Mouse (Mus musculus) heart, embryonic 10.5 days (tissue): Measurements from ENCODE around the gene Bicral. TPM values are rescaled to one million over a fixed set of nuclear protein-coding genes. Genes with fewer than 3 reads are reported as not detected.

Source experiments
- DNase-seq: peaks from one replicate; pipeline ENCODE4 v3.0.0-alpha.2; 2017; ENCODE audit warnings: low spot score
- H3K27ac ChIP-seq: fragments of 300-500 bp; sonication (generic); 2 replicates; pipeline ENCODE4 v1.5.1; 2016; ENCODE audit warnings: mild to moderate bottlenecking
- H3K27me3 ChIP-seq: fragments of 300-500 bp; sonication (generic); 2 replicates; pipeline ENCODE4 v1.6.1; 2016; ENCODE audit warnings: mild to moderate bottlenecking; ENCODE audit not compliant: poor library complexity, insufficient read depth, severe bottlenecking
- H3K36me3 ChIP-seq: fragments of 300-500 bp; sonication (generic); 2 replicates; pipeline ENCODE4 v1.6.1; 2016; ENCODE audit warnings: mild to moderate bottlenecking, moderate library complexity
- H3K4me1 ChIP-seq: fragments of 300-500 bp; sonication (generic); 2 replicates; pipeline ENCODE4 v1.6.1; 2016; ENCODE audit warnings: mild to moderate bottlenecking
- H3K4me3 ChIP-seq: fragments of 300-500 bp; sonication (generic); 2 replicates; pipeline ENCODE4 v1.5.1; 2016; ENCODE audit warnings: mild to moderate bottlenecking, moderate library complexity
- H3K9me3 ChIP-seq: fragments of 300-500 bp; sonication (generic); 2 replicates; pipeline ENCODE4 v1.6.1; 2016; ENCODE audit warnings: mild to moderate bottlenecking, moderate library complexity
- WGBS: fragments of 180-500 bp; shearing (Covaris S2); methylation state at CpG from one replicate; pipeline ENCODE4 v1.1.7; 2016; 5-methylcytosine and 5-hydroxymethylcytosine counted together
- polyA plus RNA-seq: library from polyadenylated mRNA; unstranded; fragments of >200 nt; fragmentation: Nextera tagmentation; extraction: Ambion mirVana; gene quantifications from 2 replicates; pipeline ENCODE4 v1.2.1, GENCODE M21; 2016

Gene Bicral
- 3.3 and 3.4 TPM in 2 replicates for polyA plus RNA-seq

DNA sequence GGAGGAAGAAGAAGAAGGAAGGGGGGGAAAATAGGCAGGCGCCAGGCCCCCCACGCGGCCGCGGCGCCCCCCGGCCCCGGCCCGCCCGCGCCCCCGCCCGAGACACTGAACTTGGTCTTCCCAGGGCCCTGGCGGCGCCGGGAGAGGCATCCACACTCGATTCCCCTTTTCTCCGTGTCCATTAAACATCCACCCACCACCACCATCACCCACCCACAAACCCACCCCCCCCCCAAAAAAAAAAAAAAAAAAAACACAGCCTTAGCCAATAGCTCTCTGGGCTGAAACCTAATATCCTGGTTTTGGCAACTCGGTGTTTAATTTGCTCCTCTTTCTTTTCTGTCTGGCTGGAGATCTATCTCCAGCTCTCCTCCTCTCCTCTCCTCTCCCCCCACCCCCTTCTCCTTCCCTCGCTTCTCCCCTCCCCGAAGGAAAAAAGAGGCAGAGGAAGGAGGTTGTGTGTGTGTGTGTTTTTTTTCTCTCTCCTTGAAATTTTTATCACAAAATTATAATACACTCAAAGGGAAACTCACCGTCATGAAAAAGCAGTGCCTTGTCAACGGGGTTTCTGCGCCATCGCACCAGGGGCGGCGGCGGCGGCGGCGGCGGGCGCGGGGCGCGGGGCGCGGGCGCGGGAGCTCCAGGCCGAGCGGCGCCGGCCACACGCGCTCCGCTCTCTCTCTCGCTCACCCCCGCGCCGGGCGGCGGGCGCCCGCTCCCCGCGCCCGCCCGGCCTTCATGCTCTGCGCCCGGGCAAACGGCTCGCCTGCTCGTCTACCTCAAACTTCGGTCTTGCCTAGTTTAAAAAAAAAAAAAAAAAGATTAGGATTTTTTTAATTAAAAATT is at the start of gene Bicral:
TSS of gene Bicral (minus strand) at position 580 of the 846 bp plus-strand sequence.
- Histone ChIP-seq H3K36me3 (no peaks in the 10 kb centered on the region), H3K9me3 (no peaks in the 10 kb centered on the region), H3K4me1 (peaks cover 31% of the 10 kb centered on the region), H3K27ac (peak within 1 kb of the TSS; percentile 100), H3K27me3 (no peaks in the 10 kb centered on the region), H3K4me3 (peak within 1 kb of the TSS; percentile 94)
- DNase-seq = no peak
- WGBS = 3% methylated on average over 55 of the region's 65 CpGs

DNA sequence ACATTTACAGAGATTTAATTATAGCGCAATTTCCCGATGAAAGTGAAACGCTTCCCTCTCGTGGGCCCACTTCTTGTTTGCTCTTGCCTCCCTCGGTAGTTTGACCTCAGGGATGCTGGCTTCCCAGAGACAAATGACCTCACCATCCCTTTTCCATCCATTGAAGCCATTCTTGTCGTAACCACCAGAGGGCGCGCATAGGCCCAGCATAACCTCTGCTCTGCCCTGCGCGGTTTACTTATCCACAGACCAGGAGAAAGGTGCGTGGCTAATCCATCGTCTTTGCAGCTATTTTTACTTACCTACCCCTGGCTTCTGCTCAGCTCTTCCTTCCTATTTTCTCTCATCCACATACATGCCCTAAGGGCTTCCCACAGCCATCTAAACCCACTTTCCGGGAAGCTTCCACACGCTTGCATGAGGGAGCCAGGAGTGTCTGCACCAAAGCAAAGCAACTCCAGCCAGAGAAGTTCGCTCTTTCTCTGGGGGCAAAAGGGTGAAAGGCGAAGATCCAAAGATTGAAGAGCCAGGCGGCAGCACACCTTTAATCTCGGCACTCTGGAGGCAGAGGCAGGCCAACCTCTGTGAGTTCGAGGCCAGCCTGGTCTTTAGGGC is 45.7 kb upstream of the Bicral start:
- H3K4me1 ChIP-seq = 0 out of 2 replicates have a peak, but pooled peaks cover 3% of the 10 kb centered on the region
- WGBS = 19% methylated on average over 19 of the region's 19 CpGs
- H3K9me3 ChIP-seq = no peaks in the 10 kb centered on the region
- H3K27ac ChIP-seq = no peak overlapping the region
- no peak overlapping the region for H3K4me3 ChIP-seq
- H3K27me3 ChIP-seq = no peaks in the 10 kb centered on the region
- no peaks in the 10 kb centered on the region for H3K36me3 ChIP-seq
- DNase-seq = peak; percentile 90

DNA sequence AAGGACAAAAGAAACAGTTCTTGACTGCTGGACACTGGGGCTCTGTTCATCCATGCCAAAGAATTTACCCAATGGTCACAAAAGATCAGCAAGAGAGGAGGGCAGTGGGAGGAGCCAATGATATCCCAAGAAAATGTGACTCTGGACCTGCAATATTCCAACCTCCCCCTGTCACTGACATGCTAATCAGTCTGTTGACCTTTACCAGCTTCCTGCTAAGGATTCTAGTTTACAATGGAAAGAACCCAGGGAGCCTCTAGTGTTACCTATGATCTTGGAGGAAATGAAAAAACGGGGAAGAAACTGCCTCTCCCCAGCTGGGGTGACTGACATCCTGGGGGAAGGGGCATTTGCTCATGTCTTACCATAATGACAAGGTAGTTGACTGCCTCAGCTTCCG is 42.7 kb upstream of the Bicral start:
- DNase-seq = no peak
- H3K36me3 ChIP-seq = no peaks in the 10 kb centered on the region
- 52% methylated on average over 2 of the region's 2 CpGs for WGBS
- H3K4me1 ChIP-seq = peaks cover 9% of the 10 kb centered on the region; the same call in 1 of the 2 replicates
- no peak overlapping the region for H3K4me3 ChIP-seq
- no peak overlapping the region for H3K27ac ChIP-seq
- H3K9me3 ChIP-seq = no peaks in the 10 kb centered on the region
- no peaks in the 10 kb centered on the region for H3K27me3 ChIP-seq

DNA sequence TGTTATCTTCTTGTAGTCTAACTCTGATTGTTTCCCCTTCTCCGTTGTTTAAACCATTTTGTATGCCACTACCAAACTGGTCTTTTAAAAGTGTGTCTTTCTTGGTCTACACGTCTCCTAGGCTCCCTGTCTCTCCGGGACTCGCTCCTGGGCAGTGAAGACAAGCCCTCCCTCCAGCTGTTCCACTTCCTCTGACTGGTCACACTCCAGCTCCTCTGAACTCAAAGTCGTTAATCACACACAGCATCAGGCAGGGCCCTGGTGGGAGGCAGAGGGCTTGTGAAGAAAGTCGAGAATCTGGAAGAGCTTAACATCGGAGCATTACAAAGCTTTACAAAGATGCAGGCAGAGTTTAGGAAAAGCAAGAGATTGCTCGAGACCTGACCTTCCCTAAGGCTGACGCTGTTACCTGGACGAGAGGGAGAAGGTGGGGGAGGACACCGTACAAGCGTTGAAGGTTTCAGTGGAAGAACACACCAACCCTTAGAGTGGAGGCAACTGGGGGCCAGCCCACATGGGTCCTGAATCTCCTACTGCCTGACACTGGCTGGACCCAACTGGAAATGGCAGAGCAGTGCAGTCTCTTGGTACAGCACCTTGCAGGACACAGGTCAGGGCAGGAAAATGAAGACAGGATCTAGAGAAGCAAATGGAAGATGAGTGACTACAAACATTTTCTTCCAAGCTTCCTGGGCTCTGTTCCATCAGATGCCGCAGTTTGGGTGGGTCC is 39.1 kb upstream of the Bicral start:
- no peaks in the 10 kb centered on the region for H3K9me3 ChIP-seq
- 0 out of 2 replicates have a peak, but pooled peaks cover 8% of the 10 kb centered on the region for H3K36me3 ChIP-seq
- H3K27me3 ChIP-seq = no peaks in the 10 kb centered on the region
- no peak overlapping the region for H3K4me3 ChIP-seq
- WGBS = 43% methylated on average over 13 of the region's 13 CpGs
- H3K27ac ChIP-seq = no peak overlapping the region
- no peak for DNase-seq
- peaks cover 16% of the 10 kb centered on the region for H3K4me1 ChIP-seq

DNA sequence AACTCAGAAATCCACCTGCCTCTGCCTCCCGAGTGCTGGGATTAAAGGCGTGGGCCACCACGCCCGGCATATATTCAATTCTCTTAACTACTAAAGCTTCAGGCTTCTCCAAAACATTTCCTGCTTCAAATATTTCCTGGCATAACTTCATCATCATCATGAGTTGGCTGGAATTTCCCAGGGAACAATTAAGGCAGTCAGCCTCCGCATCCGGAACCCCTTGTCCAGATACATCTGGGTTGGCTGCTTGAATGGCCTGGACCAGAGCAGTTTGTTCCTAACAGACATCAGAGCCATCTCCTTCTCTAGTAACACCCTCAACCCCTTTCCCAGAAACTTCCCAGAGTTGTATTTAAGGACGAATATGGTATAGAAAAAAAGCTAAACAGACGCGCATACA is 37.1 kb upstream of the Bicral start:
- 92% methylated on average over 9 of the region's 9 CpGs for WGBS
- no peak overlapping the region for H3K27ac ChIP-seq
- DNase-seq = no peak

DNA sequence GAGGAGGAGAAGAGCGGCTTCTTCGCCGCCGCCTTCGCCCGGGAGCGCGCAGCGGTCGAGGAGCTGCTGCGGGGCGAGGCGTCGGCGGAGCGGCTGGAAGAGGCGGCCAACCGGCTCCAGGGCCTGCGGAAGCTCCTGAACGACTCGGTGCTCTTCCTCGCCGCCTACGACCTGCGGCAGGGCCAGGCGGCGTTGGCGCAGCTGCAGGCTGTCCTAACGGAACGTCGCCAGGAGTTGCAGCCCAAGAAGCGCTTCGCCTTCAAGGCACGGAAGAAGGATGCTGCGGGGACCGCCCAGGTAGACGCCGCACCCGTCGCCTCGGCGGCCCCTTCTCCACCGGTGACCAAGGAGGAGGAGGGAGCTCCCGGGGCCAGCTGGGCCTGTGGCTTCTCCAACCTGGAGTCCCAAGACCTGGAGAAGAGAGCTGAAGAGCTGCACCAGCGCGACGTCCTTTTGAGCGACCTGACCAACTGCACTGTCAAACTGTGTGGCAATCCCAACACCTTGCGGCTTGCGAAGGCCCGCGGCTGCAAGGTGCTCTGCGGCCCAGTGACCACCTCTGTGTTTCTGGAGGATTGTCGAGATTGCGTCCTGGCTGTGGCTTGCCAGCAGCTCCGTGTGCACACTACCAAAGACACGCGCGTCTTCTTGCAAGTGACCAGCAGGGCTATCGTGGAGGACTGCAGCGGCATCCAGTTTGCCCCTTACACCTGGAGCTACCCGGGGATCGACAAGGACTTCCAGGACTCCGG is 32.7 kb upstream of the Bicral start:
- peaks cover 33% of the 10 kb centered on the region for H3K4me1 ChIP-seq
- H3K27ac ChIP-seq = peak overlapping the region; percentile 96
- H3K36me3 ChIP-seq = 0 out of 2 replicates have a peak, but pooled peaks cover 8% of the 10 kb centered on the region
- WGBS = 1% methylated on average over 63 of the region's 64 CpGs
- no peaks in the 10 kb centered on the region for H3K27me3 ChIP-seq
- no peaks in the 10 kb centered on the region for H3K9me3 ChIP-seq
- peak; percentile 82 for DNase-seq
- peak overlapping the region; percentile 77 for H3K4me3 ChIP-seq

More for the DNA sequence above, 37.1 kb upstream of the Bicral start:
- Histone ChIP-seq H3K9me3 (no peaks in the 10 kb centered on the region), H3K4me1 (peaks cover 31% of the 10 kb centered on the region), H3K4me3 (no peak overlapping the region), H3K36me3 (0 out of 2 replicates have a peak, but pooled peaks cover 8% of the 10 kb centered on the region), H3K27me3 (no peaks in the 10 kb centered on the region)

DNA sequence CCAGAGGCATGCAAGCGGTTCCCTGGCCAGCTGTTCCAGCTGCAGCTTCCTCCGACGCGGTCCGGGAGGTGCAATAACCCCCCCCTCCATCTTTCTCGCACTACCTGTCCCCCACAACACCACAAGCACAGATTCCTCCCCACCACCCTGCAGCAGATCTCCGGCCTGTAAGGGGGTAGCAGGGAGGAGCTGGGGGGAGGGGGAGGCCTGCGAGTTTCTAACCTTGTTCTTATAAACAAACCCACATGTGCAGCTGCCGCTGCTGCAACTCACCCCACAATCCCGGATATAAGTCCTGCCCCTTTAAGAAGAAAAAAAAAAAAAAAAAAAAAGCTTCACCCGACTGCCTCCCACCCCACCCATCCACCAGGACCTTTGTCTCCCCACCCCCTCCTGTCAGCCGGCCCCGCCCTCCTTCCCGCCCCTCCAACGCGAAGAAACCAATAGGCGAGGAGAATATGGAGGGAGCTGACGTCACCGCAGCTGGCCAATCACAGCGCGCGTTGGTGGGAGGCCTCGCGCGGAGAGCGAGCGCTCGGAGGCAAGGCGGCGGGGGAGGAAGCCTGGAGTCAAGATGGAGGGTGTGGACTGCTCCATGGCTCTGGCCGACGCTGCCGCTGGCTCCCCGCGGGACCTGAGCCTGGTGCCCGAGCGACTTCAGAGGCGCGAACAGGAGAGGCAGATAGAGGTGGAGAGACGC is 32.0 kb upstream of the Bicral start, which contains the start of gene Tbcc:
TSS of gene Tbcc (plus strand) at position 569 of the 700 bp plus-strand sequence.
- H3K4me1 ChIP-seq = peaks cover 40% of the 10 kb centered on the region
- WGBS = under 1% methylated on average over 40 of the region's 40 CpGs
- no peaks in the 10 kb centered on the region for H3K9me3 ChIP-seq
- 0 out of 2 replicates have a peak, but pooled peaks cover 8% of the 10 kb centered on the region for H3K36me3 ChIP-seq
- peak; percentile 99 for DNase-seq
- H3K4me3 ChIP-seq = peak within 1 kb of the TSS; percentile 77
- no peaks in the 10 kb centered on the region for H3K27me3 ChIP-seq
- peak within 1 kb of the TSS; percentile 96 for H3K27ac ChIP-seq

DNA sequence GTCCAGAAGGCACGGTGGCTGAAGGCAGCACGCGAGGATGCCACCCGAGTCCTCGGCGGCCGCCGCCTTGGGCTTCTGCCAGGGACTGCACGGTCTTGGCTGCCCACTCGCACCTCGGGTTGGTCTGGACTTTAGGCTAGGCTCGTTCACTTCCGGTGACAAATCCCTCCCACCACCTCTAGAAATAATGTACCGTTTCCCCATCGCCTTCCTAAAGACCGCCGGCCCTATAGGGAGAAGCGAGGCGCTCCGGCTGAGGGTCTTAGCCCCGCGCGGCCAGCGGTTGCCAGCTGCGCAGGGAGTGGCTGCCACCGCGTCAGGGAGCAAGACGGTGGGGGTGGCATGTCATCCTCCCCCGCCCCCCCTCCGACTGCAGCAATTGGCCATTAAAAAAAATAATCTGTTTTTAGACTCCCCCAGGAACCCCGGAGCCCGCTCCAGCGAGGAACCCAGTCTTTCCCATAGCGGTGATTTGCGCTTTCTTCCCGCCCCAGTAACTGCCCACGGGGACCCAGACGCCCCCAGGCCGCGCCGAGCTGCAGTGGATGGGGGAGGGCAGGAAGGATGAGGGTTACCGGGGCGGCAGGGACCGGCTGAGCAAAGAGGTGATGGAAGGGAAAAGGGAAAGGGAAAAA is 31.3 kb upstream of the Bicral start:
- H3K4me1 ChIP-seq = peaks cover 47% of the 10 kb centered on the region
- WGBS = under 1% methylated on average over 44 of the region's 44 CpGs
- H3K36me3 ChIP-seq = 0 out of 2 replicates have a peak, but pooled peaks cover 8% of the 10 kb centered on the region
- peak; percentile 82 for DNase-seq
- H3K27me3 ChIP-seq = no peaks in the 10 kb centered on the region
- H3K27ac ChIP-seq = peak overlapping the region; percentile 96
- peak overlapping the region; percentile 77 for H3K4me3 ChIP-seq
- H3K9me3 ChIP-seq = no peaks in the 10 kb centered on the region

DNA sequence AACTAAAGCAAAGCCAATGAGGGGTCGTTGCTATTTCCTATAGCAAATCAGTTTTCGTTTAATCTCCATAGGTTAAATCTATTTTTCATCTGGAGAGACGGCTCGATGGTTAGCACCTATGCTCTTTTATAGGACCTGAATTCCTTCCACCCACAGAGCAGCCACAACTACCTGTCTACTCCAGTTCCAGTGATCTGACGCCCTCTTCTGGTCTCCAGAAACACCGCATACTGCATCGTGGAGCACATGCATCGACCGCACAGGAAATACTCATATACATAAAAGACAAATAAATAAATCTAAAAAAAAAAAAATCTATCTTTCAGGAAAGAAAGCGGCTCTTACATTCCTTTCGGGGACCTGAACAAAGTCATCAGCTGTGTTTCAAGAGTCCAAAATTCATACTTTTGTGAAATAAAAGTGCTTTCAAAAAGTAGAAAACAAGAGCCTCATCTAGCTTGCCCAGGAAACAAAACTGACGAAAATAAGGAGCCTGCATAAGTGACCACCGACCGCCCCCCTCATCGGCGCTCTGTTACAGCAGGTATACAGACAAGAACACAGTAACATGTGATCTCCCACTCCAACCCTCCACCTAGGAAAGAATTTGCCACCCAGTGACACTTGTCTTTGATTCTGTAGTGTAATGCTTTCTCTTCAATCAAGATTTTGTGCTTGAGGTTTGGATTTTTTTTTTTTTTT is 30.4 kb upstream of the Bicral start:
- 35% methylated on average over 16 of the region's 16 CpGs for WGBS
- Histone ChIP-seq H3K9me3 (no peaks in the 10 kb centered on the region), H3K27ac (peak overlapping the region; percentile 96; the same call in 1 of the 2 replicates), H3K4me3 (peak overlapping the region; percentile 77), H3K27me3 (0 out of 2 replicates have a peak, but pooled peaks cover 4% of the 10 kb centered on the region), H3K4me1 (peaks cover 49% of the 10 kb centered on the region), H3K36me3 (0 out of 2 replicates have a peak, but pooled peaks cover 6% of the 10 kb centered on the region)
- no peak for DNase-seq

DNA sequence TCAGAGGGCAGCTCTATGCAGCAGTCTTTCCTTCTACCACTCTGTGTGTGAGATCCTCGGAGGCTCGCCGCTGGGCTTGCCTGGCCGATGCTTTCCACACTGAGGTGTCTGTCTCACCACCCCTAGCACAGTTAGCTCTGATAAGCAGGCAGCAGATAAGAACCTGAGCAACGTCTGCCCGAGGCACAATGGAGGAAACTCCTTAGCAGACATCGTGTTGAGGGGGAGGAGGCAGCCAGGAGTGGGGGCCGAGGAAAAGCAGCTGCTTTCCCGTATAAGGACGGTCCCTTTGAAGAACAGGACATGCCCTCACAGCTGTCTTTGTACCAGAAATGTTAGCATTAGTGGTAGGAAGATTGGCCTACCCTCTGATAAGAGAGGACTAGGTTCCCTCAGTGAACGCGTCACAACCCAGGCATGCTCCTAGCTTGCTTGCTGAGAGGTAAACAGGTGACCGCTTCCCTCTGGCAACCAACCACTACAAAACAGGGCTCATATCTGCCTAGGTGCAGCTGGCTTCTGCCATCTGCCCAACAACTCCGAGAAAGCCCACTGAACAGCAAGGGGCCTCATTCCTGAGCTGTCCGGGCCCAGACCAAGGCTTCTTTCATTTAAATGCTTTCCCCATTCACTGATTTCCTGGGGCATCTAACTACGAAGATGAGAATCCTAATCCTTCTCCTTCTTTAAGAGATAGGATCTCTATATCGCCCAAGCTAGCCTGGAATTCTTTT is 27.8 kb upstream of the Bicral start:
- peak overlapping the region; percentile 75 for H3K27ac ChIP-seq
- no peaks in the 10 kb centered on the region for H3K36me3 ChIP-seq
- H3K4me1 ChIP-seq = peaks cover 40% of the 10 kb centered on the region
- H3K4me3 ChIP-seq = peak overlapping the region; percentile 40
- 14% methylated on average over 17 of the region's 17 CpGs for WGBS
- peaks cover 21% of the 10 kb centered on the region for H3K27me3 ChIP-seq
- peak; percentile 85 for DNase-seq
- H3K9me3 ChIP-seq = no peaks in the 10 kb centered on the region
